Mouse (Mus musculus) E14TG2a.4 (cell line): ENCODE measurements around the gene Npr3.
"Not testable (repeated sequence)": the region's sequence is repeated elsewhere in the genome, so short reads cannot be mapped to it uniquely, and the experiment has no call there.

Source experiments
- CTCF ChIP-seq: conservative IDR thresholded peaks from 2 replicates; pipeline ENCODE4 v1.5.1; 2014; ENCODE audit warnings: low read length
- NANOG ChIP-seq: IDR thresholded peaks from 2 replicates; pipeline ENCODE4 v1.6.1; 2014; ENCODE audit warnings: borderline replicate concordance, low read length, mixed read lengths
- POU5F1 ChIP-seq: IDR thresholded peaks from 2 replicates; pipeline ENCODE4 v1.6.1; 2014; ENCODE audit warnings: low read length, borderline replicate concordance

- TF ChIP-seq CTCF, NANOG, POU5F1: not testable (repeated sequence)
Observed at GRCm38 (mm10) chr15:11822347-11822746, 84.7 kb downstream of the Npr3 start.
